Mouse (Mus musculus) neutrophil, adult 5-6 weeks (primary cell): ENCODE measurements around the gene Lrrc7. TPM values are rescaled to one million over a fixed set of nuclear protein-coding genes. Genes with fewer than 3 reads are reported as not detected.

Experiments used
- ATAC-seq: fragments of 151-379, 151-347 bp; 2 replicates; pipeline ENCODE4 v1.8.0; 2017; ENCODE audit warnings: mild to moderate bottlenecking, moderate TSS enrichment; ENCODE audit not compliant: insufficient number of reproducible peaks, poor library complexity, low FRiP score, severe bottlenecking; ENCODE audit errors: extremely low read depth
- total RNA-seq: library from RNA; stranded (forward); fragments of 200-1000 nt; gene quantifications from 2 replicates; pipeline ENCODE4 v1.2.3, GENCODE M21; 2017

Gene Lrrc7
- total RNA-seq, 1 experiment from 2014 or later: 0.23 TPM

DNA sequence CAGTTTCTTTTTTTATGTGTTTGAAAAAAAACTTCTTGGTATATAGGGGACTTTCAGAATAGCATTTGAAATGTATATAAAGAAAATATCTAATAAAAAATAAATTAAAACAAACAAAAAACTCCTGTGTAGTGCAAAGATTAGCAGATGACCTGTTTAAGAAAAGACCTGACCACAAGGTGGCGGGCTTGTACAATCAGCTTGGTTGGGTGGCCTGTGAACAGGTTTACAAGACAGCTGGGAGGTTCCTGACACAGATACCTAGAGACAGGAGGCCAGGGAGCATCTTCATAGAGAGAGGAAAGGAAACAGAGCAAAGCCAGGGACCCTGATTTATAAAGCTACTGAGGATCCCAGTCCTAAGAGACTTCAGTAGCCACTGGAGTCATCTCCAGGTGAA is 186.1 kb downstream of the Lrrc7 start:
- no peak for ATAC-seq

DNA sequence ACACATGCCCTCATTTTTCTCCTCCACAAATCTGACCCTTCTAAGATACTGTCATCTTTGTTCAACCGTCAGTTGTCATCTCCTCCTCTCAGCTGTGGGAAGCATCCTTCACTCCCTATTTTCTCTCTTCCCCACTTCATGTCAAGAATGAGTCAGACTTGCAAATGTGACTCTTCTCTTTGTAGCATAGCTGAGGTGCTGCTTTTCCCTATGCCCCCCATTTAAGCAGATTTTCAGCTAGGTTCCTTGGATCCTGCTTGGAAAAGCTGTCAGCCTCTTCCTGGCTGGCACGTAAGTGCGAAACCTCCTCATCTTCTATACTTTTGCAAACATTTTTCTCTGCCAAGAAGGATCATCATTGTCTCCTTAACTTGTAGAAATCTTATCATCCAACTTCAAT is 192.9 kb downstream of the Lrrc7 start:
- ATAC-seq: no peak

DNA sequence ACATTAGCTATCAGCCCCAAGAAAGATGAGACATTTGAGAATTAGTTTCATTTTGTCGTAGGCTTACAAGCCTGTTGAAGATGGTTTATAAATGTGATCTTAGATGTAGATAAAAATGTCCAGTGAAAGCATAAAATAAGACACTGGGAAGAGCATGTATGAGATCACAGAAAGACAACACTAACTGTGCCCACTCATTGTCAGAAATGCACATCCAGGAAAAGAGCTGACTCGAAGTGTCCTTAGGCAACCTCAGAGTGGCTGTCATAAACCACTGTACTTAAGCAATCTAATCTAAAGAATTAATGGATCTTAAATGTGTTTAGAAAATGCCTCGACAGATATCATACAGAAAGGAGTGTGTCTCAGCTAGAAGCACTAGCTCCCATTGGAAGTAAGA is 196.2 kb downstream of the Lrrc7 start:
- ATAC-seq: no peak

DNA sequence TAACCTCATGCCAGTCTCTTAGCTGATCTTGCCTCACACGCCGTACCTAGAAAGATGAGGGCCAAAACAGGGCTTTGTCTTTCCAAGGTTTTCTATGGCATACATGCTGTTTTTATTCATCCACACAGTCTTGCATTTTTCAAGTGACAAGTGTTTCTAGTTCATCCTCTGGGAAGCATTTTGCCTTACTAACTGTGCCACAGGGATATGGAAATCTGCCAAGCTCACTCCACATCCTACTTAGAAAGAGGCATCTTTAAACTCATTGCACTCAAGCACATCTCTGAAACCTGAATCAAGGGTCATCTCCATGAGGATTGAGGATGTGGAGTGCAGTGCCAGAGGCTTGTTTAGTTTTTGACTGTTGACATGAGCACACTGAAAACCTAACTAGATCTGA is 199.9 kb downstream of the Lrrc7 start:
- ATAC-seq: no peak

DNA sequence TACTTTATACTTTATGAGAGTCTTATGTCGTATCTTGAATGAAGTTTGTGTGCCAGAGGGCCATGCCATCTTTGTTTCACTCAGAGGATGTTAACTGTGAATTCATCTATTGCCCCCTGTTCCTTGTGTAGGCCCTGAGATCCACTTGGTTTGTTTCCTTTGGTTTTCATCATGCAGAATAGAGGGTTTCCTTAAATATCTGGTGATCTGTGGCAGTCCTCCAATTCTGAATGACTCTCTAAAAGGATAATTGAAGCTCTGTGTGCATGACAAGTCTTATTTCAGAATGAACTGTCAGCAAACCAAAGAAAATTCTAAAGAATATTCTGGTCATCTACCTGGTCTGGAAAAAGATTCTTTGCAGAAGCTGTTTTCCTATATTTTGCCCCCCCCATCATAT is 205.3 kb downstream of the Lrrc7 start:
- no peak for ATAC-seq

DNA sequence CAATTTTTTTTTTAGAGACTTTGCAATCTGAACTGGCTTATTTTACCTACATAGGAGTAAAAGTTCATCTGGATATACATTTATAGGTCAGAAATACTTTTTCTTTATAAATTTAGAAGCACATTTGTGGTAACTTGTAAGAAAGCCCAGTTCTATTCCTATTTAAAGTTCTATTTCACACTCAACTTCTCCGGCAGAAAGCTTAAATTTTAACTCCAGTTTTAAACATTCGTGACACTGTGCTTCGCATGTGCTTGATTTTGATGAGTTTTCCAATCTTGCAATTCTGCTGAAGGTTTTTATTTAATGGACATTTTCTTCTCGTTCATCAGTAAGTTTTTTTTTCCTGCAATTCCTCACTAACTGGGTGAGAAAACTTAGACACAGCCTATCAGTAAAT is 205.8 kb downstream of the Lrrc7 start:
- ATAC-seq: no peak

DNA sequence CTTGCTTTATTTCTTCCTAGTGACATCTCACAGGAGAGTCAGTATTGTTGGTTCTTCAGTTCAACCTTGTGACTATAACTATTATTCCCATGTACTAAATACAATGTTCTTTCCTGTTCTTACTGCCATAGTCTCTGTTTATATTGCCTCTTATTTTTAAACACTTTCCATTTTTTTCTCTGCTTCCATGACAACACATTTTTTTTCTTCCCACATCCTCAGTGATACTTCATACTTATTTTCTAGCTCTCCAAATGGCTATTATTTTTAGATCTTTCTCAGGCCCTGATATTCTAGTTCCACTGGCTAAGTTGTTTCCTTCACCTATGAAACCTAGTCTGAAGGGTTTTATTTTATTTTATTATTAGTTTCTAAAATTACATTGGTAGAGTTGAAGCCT is 221.2 kb downstream of the Lrrc7 start:
- no peak for ATAC-seq

DNA sequence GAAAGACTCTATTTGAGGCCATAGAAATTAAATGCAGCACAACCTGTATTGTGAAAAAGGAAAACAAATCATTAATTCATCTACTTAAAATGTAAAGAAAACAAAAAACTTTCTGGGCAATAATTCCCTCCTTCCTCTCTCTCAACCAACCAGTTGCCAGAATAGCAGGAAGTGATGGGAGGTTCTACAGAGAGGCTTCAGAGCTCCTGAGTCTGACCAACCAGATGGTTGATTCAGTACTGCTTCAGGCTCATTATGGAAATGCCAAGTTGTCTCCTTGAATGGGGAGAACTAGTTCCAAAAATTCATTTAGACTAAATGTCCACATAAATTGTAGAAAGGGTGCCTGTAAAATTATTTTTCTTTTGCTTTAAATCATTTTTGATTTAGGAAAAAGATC is 231.9 kb downstream of the Lrrc7 start:
- ATAC-seq: no peak

DNA sequence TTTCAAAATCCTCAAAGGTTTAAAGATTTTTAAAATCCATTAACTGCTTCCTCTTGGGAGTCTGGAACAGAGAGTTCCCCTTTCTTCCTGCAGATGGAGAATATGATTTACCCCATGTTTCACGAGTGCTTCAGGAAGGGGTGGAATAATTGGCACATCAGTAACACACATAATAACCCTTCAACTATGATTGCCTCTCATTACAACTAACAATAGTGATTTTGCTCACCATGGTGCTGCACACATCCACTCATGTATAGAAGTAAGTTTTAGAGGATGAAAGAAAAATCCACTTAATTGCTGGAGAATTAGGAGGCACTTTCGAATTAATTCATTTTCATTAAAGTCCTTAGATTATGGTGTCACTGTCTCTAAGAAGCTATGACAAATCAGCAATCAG is 251.6 kb downstream of the Lrrc7 start:
- ATAC-seq: no peak

DNA sequence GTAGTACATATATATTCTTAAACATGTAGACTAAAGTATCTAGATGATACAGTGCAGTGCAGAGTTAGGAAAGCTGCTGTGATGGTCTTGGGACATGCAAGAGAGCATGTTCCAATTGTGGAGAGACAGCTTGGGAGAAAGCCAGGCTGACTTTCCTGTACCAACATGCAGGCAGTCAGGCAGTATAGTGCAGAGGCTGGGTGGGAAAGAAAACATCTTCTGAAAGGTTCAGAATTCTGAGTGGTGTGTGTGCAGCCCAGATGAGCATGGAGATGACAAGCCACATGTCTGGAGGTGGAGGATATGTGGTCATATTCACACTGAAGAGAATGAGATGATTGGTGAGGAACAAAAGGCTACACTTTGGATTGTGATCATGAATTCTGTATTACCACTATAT is 254.6 kb downstream of the Lrrc7 start:
- no peak for ATAC-seq

DNA sequence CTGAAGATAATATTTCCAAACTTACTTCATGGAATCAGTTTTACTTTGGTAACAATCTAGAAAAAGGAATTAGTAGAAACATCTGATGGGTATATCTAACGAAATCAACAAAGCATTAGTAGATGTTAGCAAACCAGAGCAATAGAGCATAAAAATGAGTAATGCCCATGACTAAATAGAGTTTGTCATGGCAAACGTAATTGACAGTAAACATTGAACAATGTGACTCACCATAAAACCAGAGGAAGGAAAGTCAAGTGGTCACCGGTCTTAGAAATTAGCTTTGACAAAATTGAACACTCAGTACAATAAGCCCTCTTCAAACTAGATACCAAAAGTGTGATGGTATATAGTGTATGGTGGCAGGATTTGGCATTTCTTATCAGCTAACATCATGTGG is 263.3 kb downstream of the Lrrc7 start:
- no peak for ATAC-seq

DNA sequence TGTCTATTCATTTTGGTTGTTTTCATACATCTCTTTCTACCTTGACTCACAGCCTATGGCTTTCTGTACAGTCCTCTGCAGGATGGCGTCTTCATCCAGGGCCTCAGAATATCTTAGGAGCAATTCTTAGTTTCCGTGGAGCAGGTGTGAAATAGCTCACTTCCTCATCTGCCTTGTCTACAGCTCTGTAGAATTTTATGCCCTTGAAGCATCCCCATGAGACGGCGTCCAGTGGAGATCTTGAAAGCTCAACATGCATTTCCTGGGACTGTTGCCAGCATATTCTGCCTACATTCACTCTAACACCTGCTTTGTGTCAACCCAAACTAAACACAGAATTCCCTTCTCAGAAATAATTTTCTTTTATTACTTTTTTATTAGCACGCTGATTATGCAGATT is 267.0 kb downstream of the Lrrc7 start:
- ATAC-seq: no peak

DNA sequence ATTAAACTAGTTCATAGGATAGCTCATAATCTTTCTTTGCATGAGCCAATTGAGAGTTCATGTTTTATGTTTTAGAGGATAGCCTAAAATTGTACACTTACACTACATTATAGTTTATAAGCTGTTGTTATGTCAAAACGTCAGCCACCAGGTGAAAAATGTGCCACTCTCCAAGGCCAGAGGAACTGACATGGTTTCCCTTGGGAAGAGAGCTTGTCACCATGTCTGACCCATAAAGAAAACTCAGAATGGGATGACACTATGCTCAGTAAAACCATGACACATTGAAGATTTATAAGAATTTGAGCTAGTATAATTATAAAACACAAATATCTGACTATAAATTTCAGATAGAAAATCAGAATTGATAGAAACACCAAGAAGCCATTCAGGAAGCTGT is 277.6 kb downstream of the Lrrc7 start:
- ATAC-seq: no peak

DNA sequence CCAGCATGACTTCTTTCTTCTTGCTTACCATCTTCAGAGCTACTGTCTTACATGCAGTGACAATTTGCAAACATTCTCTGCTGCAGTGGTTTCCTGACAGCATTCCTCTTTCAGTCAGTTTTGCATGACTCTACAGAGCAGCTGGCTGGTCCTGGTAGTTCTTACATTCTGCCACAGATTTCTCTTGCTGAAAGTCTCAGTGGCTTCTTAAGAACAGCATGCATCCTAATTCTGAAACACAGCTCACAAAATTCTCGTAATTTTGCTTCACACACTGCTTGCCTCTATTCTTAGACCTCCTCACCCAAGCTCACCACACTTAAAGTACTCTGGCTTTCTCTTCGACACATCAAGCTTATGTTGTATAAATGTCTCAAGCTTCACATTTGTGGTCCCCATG is 283.4 kb downstream of the Lrrc7 start:
- ATAC-seq: no peak

DNA sequence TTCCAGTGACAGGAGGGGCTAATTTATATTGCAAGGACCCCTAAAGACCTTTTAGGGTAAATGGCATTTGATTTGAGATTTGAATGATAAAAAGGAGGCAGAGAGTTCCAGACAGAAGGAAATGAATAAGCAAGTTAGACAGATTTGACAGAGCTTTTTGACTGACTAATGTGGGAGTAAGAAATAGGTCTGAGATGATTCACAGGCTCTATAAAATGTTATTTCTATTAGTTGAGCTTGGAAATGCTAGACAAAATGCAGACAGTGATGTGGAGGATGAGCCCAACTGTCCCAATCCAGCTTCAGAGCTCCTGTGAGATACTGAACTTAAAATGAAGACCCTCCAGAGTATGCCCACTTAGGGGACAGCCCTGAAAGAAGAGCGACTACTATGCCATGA is 289.3 kb downstream of the Lrrc7 start:
- no peak for ATAC-seq

DNA sequence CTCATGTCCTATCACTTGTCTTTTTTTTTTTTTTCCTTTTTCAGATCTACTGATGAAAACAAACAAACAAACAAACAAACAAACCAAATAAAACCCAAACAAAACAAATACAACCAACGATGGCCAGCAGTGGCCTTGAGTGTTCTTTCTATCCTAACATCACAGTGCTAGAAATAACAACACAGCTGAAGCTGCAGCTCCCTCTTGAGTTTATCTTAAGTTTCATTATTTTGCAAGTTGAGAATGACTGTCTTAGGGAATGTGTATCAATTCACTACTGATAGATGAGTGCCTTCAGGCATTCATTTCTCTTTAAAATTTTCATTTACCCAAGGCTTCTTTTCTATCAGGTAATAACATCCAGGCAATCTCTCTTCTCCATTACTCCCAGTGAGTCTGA is 291.1 kb downstream of the Lrrc7 start:
- no peak for ATAC-seq

DNA sequence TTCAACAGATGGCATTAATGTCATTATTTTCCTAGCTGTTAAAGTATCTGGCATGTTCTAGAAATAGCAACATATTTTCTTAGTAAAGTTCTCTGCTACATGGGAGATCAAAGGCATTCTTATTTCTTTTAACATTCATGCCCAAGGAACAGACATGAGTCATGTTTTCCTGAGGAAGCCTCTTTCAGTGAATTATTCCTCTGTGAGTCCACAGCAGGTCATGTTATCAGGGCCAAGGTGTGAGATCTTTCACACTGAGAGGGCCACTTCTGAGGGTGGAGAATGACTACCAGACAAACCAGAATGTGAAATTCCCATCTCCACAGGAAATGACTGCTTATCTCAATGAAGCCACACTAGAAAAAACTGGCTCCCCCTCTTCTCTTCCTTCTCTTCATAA is 309.4 kb downstream of the Lrrc7 start:
- no peak for ATAC-seq

DNA sequence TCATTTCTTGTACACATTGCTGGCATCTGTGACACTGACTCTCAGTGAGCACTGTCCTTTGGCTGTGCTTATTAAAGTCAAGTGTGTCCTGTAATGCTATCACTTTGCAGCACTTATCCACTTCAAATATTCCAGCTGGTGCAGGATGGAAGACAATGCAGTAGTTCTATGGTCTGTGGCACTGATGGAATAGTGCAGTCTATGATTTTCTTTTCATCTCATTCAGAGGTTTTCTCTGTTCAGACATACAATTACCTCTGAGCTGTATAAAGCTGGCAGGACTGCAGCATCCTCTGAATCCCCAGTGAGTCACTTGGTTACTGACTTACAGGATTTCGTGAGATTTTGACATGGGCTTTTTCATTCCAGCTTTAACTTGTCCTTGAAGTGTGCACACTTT is 314.3 kb downstream of the Lrrc7 start:
- ATAC-seq: no peak

DNA sequence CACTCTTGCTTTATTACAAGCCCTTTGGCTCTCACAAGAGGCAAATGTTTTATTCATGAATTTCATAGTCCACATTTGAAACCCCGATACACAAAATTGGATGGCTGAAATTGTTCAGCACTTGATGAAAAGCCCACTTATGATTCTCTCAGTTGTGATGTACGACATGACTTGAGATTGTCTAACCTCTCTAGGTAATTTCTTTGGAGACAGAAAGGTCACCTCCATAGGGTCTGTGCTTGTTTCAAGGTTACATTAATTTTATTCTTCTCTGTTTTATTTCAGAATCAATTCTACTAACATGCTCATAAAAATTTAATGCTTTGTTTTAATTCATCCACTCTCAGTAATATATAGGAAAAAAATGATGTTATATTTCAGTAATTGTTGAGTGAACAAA is 351.4 kb downstream of the Lrrc7 start:
- no peak for ATAC-seq

DNA sequence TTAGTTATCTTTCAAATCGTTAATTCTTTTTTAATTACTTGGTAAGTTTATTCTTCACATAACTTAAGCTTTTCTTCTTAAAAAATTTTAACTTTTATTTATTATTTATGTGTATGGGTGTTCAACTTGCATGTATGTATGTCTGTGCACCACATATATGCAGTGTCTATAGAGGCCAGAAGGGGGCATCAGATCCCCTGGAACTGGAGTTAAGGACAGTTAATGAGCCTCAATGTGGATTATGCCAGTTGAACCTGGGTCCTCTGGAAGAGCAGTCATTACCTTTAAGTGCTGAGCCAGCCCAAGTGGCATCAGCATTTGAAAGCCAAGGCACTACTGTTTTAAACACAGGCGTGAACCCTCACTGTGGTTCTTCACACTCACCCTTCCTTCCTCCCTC is 352.0 kb downstream of the Lrrc7 start:
- ATAC-seq: no peak

DNA sequence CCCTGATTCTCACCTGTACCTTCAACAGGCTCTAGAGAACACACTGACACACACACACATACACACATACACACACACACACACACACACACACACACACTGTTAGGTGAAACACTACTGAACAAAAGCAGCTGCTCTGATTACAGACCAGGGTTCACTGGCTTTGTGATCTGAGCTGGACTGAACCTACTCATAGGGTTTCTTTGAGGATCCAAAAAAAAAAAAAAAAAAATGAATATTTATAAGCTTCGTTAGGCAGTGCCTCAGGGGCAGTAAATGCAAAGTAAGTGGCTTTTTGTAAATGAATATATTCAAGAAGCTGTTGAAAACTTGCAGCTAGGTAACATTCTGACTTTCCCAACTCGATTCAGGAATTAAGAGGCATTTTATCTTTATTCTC is 354.2 kb downstream of the Lrrc7 start:
- no peak for ATAC-seq

DNA sequence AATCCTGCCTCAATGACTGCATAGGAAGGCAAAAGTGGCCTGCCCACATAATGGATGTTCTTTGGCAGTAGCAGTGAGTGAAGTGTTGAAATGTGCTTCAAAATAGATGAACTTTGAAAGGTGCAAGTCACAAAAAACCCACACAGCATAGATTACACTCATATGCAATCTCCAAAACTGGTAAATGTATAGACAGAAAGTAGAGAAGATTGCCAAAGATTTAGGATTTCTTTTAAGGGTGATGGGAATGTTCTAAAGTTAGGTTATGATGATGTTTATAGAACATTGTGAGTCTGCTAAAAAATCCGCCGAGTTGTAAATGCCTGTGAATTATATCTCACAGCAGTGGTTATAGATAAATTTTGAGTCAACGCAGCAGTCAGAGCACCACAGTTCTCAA is 359.2 kb downstream of the Lrrc7 start:
- no peak for ATAC-seq
